Mouse (Mus musculus) gastrocnemius, adult 8-10 months (tissue): ENCODE measurements around the gene Stk11. TPM values are rescaled to one million over a fixed set of nuclear protein-coding genes. Genes with fewer than 3 reads are reported as not detected.

Source experiments
- DNase-seq, 2 experiments: peaks; one replicate each; pipeline ENCODE4 v3.0.0; 2022; ENCODE audit warnings: low spot score in 2 of 2
- total RNA-seq, 4 experiments: library from RNA; stranded (reverse); gene quantifications; 2 replicates each; pipeline ENCODE4 v1.2.4; 2022

Stk11 gene
- total RNA-seq, 4 experiments from 2014 or later: 157 to 173 (median 162) TPM

DNA sequence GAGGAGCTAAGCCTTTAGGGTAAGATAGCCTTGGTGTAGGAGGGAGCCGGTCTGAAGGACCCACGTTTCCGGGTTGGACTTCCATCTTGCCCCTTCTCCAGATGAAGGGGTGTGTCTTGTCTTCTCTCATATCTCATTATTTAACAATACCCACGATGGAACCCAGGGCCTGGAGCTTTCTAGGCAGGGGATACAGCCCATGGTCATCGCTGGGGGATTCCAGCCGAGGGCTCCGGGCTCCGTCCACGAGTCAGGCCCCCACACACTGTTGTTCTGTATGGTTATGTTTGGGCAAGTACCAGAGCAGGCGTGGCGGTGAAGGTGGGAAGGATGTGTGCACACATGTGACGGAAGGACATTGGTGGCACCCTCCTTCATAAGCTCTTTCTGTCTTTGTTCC is 28.6 kb downstream of the Stk11 start:
- DNase-seq: no peak

DNA sequence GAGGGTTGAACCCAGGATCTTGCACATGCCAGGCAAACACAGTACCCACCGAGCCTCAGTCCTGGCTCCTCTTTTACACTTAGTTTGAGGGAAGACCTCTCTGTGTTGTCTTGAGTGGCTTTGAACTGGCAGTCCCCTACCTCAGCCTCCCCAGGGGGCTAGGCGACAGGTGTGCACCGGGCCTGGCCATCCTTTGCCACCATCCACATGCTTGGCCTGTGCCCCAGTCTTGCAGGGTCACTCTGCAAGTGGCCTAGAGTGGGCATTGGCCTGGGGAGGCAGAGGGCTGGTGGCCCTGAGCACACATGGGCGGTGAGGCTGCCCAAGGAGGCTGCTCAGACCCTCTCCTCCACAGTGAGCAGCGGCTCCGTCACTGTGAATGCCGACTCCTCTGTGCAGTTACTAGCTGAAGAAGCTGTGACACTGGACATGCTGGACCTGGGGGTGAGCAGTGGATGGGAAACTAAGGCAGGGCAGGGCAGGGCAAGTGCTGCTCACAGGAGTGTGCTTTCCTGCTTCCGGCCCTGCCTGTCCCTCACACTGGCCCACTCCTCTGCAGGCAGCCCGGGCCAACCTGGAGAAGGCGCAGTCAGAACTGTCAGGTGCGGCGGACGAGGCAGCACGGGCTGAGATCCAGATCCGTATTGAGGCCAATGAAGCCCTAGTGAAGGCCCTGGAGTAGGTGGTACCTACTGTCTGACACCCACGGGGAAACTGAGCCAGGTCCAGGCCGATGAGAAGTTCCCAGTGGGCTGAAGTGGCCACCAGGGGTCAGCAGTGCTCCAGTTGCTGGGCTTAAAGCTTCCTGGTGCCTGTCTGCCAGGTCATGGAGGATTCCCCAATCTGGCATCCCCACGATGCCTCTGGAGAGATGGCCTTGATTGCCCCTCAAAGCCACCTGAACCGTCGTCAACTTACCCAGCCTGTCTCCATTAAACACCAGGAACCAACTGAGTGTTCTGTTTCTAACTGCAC is 29.5 kb downstream of the Stk11 start:
- peak in 1 of 2 experiments; percentile 77 for DNase-seq

DNA sequence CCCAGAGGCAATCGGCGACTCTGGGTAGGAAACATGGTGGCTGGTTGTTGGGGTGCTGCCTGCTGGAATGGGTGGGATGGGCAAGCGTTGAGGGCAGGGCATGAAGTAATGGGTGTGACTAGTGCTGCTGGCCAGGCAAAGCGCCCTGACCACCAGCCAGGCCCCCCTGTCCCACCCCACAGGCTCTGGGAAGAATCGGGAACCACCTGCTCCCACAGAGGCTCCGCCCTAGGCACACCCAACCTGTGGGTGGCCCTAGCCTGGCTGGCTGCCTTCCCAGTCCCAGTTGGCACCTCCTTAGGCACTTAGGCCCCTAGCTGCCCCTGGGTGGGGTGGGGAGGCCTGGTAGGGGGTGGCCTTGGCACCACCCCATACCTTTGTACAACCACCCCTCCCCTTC is 30.3 kb downstream of the Stk11 start:
- peak in 1 of 2 experiments; percentile 40 for DNase-seq

DNA sequence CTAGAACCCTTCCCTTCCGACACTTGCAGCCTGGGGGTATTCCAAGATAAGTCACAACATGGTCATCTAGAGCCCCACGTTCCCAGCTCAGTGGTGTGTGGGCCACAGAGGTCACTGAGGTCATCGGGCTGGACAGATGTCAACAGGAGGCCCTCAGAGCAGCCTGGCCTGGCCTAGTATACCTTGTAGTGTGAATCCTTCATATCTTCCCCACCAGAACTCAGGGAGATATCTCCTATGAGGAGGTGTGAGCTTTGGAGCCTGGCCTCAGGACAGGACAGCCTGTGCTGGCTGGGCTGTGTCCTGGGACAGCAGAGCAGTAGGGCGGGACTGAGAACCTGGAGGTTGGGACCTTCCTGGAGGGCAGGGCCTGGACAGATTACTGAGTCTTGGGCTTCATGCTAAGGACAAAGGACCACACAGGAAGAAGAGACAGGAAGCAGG is 31.0 kb downstream of the Stk11 start:
- no peak for DNase-seq

DNA sequence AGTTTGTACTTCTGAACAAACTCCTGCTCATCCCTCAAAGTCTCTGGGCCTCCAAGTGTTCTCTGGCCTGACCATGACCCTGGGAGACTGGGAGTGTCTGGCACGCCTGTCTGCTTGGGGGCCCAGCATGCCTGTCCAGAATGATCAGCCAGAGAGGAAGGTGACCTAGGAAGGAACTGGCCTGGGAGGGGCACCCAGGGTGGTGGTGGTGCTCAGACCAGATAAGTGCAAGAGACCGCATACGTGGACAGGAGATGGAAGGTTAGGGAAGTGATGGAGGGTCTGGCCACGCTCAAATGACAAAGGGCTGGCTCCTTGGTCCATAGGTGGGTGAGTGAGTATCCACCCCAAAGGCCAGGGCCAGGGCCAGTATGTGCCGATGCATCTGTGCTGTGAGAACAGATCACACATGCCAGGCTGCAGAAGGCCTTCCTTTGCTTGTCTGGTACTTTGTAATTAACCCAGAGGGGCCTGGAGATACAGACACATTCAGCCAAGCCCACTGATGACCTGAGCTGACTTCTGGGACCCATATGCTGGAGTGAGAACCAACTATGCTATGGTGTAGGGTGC is 31.6 kb downstream of the Stk11 start:
- DNase-seq: no peak

DNA sequence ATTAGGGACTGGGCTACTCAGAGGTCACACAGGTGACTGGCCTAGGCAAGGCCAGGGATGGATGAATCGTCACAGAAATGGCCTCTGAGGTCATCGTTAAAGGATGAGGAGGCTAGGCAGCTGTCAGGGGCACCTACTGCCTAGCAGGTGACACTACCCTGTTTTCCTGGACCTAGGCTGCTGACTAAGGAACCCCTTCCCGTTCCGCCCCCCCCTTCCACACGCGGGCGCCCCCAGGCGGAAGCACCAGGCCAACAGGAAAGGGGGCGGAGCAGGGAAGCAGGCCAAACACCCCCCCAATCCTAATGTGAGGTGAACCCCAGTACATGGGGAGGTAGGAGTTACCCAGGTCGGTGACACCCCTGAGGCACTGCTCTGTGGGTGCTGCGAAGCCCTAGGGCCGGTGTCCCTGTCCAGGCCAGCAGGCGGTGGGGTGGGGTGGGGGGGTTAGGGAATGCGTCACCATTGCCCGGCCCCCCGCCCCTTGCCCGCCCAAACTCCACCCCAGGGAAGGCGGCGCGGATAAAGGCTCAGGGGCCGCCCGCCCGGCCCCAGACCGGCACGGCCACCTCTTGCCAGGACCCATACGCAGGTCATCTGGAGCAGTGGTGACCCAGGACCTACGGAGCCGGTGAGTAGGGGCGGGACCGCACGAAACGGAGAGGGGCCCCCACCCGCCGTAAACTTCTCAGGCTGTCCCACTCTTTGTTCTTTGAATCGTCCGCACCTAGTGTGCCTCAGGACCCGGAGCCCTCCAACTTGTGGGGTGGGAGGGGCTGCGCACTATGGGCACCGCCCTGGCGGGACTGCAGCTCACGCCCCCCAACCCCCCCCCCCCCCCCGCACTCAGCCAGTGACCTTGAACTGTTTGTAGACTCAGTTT is 32.4 kb downstream of the Stk11 start, which contains the start of gene Midn:
Midn (plus strand) TSS at position 554 of the 883 bp plus-strand sequence.
- peak; percentile 80 to 83 for DNase-seq

DNA sequence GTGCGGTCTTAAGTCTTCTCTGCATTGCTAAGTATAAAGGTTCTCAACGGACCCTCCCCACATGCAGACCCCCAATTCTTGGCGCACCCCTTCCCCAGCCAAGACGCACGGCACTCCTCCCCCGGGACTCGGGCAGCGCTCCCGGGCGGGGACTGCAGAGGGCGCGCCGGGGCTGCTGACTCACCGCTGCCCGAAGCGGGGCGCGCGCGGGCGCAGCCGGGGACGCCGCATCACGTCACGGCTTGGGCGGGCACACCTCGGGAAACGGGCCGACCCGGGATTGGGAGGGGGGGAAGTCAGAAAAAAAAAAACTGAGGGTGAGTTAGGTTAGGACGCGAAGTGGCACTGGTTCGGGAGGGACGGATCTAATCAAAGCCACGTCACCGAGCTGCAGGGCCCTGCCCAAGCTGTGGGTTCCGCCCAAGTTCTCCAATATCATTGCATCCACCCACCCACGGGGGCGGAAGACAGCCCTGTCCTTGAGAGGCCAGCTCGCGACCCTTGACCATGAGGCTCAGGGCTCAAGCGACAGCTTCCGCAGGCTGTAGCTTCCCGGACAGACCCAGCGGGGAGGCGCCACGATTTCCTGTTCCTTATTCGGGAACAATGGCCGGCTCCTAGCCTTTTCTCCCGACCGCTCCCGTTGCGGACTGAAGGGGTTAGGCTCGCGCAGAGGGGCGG is 33.1 kb downstream of the Stk11 start:
- peak; percentile 93 to 94 for DNase-seq

DNA sequence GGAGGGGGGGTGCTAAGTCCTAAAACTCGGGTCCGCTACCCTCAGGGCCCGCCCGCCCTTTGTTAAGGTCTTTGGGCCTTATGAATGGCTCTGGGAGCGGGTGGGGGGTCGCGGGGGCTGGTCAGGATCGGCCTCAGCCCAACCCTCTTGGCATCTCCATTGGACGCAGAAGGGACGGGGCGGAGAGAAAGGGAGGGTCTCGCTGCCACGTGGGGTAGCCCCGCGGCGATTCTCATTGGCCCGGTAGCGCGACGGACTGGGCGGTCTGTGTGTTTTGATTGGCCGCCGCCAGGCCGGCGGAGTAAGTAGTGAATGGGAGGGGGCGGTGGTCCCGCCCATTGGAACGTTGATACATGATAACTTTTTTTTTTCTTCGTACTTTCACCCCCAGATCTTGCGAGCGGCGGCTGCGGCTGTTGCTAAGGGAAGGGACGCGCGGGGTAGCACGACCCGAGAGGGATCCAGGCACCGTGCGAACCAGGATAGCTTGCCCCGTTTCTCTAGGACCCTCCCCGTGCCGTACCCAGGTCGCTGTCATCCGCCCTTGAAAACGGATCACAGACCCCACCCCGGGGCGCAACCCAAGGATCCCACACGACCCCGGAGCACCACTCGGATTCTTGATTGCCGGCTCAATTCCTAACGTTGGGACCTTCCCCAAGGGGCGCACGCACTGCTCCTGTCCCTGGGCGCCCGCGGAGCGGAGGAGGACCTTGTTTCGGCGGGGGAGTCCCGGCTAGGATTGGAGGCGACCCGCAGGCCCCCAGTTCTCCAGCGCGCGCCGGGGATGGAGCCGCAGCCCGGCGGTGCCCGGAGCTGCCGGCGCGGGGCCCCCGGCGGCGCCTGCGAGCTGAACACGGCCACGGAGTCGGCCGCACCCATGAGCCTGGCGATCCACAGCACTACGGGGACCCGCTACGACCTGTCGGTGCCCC is 34.0 kb downstream of the Stk11 start:
- DNase-seq: peak; percentile 93 to 95

DNA sequence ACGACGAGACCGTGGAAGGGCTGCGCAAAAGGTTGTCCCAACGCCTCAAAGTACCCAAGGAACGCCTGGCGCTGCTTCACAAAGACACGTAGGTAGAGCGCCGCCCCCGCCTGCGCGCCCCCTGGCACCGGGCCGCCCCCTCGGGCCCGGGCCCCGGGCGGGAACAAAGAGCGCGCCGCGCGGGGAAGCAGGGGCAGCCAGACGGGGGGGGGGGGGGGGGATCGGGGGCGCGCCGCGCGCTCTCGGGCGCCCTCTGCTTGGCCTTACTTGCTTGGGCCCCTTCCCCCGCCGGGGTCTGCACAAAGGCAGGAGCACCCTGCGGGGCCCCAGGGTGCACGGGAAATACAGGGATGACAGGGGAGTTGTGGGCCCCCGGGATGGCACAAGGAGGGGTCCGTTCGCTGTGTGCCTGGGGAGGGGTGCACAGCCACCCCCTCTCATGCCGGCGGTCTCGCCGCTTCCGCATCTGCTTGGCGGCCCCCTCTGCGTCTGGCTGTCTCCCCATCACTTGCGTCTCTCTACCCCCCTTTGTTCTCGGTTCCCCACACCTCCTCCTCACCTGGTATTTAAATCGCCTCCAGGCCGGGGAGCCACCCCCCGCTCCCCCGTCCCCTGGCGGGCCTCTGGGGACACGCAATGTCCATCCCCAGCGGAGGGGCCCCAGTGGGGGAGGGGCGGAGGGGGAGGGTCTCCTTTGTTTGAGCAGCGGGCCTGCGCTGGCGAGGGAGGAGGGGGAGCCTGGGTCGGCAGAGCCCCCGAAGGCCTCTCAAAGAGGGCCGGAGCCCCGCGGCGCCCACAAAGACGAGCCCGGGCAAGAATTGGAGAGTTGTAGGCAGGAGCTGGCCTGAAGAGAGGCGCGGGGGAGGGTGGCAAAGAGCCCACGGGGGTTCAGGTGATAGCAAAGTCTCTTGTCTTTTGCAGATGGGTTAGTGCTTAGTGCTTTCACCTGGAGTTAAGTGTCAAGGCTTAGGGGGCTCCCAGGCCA is 34.9 kb downstream of the Stk11 start:
- peak in 1 of 2 experiments; percentile 36 for DNase-seq

DNA sequence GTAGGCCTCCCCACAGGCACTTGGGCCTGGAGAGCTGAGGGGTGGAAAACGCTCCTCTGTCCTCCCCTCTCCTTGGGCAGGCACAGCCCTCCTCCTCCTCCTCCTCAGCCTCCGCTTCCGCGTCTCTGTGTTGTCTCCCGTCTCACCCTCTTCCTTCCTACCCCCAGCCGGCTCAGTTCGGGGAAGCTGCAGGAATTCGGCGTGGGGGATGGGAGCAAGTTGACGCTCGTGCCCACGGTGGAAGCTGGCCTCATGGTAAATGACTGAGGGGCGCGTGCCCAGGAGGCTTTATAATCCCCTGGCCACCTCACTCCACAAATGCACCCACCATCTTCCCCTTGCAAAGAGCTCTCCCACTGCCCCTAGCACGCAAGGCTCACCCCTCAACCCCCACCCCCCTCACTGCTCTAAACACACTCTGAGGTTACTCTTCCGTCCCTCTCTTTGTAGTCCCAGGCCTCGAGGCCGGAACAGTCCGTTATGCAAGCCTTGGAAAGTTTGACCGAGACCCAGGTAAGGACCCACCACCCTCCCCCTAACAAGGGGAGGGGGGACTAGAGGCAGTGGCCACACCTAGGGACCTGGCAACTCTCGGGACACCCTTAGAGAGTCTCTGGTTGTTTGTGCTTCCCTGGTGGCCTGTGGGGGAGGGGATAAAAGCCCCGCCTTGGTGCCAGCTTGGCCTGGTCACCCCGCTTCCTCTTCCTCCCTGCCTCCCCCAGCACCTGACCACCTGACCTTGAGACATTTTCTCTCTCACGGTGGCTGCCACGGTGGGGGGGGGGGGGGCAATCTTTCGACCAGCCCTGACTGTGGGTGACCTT is 35.8 kb downstream of the Stk11 start:
- no peak for DNase-seq

DNA sequence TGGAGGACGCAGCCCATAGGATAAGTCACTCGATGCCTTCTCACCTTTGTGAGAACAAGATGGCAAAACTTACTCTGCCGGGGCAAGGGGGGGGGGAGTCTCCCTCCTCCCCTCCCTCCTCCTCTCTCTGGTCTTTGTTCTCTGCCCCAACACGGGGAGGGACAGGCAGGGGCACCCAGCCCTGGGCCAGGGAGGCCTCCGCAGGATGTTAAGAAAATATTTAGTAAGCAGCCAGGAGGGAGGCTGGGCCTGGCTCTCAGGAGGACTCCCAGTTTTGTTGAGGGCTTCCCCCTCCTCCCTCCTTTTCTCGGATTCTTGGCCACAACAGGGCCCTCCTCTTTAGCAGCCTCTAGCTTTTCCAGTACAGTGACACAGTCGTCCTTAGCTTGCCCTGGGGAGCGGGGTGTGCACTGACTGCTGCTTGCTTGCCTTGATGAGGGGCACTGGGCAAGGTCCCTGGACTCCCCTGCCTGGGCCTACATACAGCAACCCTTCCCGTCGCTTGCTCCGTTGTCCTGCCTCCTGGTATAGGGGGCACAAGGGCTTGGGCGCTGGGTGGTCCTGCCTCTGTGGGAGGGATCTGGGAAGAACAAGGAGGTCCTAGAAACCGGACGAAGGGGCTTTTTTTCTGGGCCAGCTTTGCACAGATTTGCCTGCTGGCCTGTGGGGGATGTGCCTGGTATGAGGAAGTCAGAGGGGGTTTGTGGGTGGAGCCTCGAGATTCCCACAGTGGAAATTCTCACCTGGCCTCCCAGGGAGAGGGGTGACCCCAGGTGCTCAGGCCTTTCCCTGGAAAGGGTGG is 36.7 kb downstream of the Stk11 start:
- no peak for DNase-seq

DNA sequence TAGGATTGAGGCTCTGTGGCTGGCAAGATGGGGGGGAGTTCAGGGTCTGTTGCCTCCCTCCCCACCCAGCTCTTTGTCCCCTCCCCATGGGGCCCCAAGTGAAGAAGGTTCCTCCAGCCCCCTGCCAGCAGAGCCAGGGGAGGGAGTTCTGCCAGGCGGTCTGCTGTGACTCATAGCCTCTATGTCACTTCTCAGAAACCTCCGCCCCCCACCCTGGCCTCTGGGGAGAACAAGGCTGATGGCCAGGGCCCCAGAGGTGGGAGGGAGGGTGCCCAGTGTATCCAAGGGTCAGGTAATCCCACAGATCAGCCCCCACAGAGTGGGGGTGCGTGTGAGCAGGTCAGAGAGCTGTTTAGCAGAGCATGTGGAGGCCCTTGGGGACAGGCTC is 37.3 kb downstream of the Stk11 start:
- no peak for DNase-seq

DNA sequence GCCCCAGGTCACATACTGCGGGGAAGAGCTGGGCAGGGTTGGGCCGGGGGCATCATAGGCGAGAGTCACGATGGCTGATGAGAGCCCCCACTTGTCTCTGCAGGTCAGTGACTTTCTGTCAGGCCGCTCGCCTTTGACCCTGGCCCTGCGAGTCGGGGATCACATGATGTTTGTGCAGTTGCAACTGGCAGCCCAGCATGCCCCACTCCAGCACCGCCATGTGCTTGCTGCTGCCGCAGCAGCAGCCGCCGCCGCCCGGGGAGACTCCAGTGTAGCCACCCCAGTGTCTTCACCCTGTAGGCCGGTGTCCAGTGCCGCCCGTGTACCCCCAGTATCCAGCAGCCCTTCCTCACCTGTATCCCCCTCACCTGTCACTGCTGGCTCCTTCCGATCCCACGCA is 38.1 kb downstream of the Stk11 start:
- no peak for DNase-seq

DNA sequence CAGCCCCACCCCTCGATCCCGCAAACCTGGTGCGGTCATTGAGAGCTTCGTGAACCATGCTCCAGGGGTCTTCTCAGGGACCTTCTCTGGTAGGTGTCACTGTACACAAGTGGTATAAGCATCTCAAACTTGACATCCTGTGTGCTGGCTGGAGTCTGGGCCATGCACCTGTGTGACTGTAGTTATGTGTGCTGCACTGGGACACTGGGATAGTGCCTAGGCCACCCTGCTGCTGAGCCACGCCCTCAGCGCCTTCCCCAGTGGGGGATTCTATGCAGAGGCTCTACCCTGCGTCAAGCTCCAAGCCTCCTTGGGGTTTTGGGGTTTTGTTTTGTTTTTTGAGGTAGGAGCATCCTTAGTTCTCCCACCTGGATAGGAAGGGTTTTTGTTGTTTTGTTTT is 38.8 kb downstream of the Stk11 start:
- DNase-seq: no peak

DNA sequence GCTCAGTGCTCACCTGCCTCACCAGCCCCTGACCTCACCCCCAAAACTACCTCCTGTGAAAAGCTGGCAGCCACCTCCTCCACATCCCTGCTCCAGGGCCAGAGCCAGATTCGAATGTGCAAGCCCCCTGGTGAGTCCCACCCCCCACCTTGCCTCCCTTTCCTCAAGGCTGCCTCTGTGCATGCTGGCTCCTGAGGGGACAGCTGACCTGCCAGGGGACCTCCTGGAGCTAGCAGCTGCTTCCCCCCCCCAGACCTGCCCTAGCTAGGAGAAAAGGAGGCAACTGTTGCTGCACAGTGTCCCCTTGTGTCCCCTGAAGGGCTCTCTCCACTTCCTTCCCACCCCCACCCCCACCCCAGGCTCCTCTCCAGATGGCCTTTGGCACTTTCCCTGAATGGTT is 39.7 kb downstream of the Stk11 start:
- no peak for DNase-seq

DNA sequence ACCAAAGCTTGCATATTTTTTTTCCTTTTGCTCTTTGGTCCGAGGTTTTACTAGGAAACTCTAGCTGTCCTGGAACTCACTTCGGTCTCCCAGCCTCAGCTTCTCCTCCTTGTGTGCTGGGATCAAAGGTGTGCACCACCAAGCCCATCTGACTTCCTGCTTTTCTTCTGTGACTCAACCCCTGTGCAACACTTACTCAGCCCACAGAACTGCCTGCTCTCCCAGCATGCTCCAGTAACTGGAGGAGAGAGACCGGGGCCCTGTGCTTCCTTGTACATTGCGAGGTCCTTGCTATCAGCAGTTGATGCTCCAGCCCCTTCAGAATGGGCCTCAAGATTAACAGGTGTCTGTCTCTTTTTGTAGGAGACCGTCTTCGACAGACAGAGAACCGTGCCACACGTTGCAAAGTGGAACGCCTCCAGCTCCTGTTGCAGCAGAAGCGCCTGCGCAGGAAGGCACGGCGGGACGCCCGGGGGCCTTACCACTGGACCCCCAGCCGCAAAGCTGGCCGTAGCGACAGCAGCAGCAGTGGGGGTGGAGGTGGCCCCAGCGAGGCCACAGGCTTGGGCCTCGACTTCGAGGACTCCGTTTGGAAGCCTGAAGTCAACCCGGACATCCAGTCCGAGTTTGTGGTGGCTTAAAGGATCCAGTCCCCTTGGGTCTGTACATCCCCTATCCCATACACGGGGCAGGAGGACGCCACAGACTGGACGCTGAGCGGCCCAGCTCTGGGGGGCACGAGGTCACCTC is 40.6 kb downstream of the Stk11 start:
- DNase-seq: no peak
